Mouse (Mus musculus): Measurements from ENCODE around the gene Olfr723. TPM values are rescaled to one million over a fixed set of nuclear protein-coding genes. Genes with fewer than 3 reads are reported as not detected.

The Olfr723 gene
- polyA plus RNA-seq (2012; rRNA removed), result not detected in 2 replicates

GRCm38 (mm10) chr14:49931687-49932086 is at the start of gene Olfr723:
Gene Olfr723 (minus strand): TSS chr14:49931787.

GRCm38 (mm10) chr14:49963174-49963573 is 31.6 kb upstream of the Olfr723 start, which contains the start of gene Olfr724:
Gene Olfr724 (minus strand): TSS chr14:49963274.

GRCm38 (mm10) chr14:49901899-49902298 is 29.7 kb downstream of the Olfr723 start, which contains the start of gene Olfr722:
Gene Olfr722 (minus strand): TSS chr14:49901999.

Other genes starting within 250 kb of the Olfr723 start
- 0.25 and 0.73 TPM in 2 replicates for gene Armh4, start 148.4 kb downstream of the Olfr723 start, polyA plus RNA-seq (2012; rRNA removed)
- not detected in 2 replicates for gene Olfr722, start 29.8 kb downstream of the Olfr723 start, polyA plus RNA-seq (2012; rRNA removed)
- not detected in 2 replicates for gene Olfr724, start 31.5 kb upstream of the Olfr723 start, polyA plus RNA-seq (2012; rRNA removed)
- not detected in 2 replicates for gene Olfr725, start 108.6 kb upstream of the Olfr723 start, polyA plus RNA-seq (2012; rRNA removed)
- not detected in 2 replicates for gene Olfr726, start 159.2 kb upstream of the Olfr723 start, polyA plus RNA-seq (2012; rRNA removed)
- not detected in 2 replicates for gene Olfr727, start 191.4 kb upstream of the Olfr723 start, polyA plus RNA-seq (2012; rRNA removed)
- gene Olfr728, start 210.9 kb upstream of the Olfr723 start, polyA plus RNA-seq (2012; rRNA removed), result not detected in 2 replicates
- gene Olfr729, start 221.1 kb upstream of the Olfr723 start, polyA plus RNA-seq (2012; rRNA removed), result not detected in 2 replicates

Data from stomach, adult 2 months (tissue).